8 mouse cellular contexts compared by ENCODE assay signal in the genomic region with DNA sequence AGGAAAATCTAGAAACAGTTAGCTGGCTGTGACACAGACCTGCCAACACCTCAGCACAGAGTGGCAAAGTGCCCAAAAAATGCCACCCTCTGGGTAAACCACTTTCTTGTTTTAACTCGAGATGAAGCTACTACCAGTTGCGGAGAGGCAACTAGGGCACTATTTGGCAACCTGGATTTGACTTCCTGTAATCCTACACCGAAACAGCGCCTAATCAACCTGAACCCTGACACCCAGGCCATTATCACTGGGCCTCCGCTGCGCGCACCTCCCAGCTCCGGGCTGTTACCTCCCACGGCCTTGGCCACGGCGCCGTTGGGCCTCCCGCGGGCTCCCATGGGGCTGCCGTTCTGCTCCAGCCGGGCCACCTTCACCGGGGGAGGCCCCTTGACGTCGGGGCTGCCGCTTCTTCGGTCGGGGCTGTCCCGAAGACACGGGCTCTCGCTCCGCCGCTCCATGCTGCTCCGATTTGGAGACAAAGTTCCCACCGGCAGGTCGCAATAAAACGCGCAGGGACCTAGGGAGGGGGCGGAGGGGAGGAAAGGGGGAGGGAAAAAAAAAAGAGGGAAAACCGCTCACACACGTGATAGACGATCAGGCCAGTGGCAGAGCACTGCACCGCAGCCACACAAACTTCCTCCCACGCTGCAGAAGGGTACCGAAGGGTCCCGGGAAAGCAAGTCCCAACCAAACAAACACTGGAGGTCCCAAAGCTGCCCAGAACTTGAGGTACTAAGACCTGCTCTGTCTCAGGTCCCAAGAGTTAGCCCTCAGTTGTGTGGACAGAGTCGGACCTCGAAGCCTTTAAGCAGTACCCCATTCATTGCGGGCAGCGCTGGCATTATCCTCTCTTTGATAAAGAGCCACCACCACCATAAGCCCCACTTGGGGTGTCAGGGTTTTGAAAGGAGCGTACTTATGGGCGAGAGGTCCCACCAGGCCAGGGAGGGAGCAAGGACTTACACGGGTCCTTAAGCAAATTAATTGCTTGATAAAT. TPM values are rescaled to one million over a fixed set of nuclear protein-coding genes. Genes with fewer than 3 reads are reported as not detected.
A peak's percentile ranks its signal among the peaks of the same experiment; 100 is the strongest.
DNase-seq lines count a peak whose midpoint lies in the region; ATAC-seq and TF ChIP-seq lines count a peak whose summit lies in the region.

No protein-coding gene starts in this region.

- ATAC-seq in forebrain, embryonic 11.5 days (replicated peaks; ENCODE audit: low FRiP score) = no peak
- no peak for ATAC-seq in midbrain, embryonic 12.5 days (ENCODE audit: low FRiP score, low read depth)

- H3K27me3 ChIP-seq in forebrain, embryonic 11.5 days (ENCODE audit: control insufficient read depth, insufficient read depth, low read length) = peaks cover 15% of the 10 kb centered on the region
- H3K27me3 ChIP-seq in kidney, adult 2 months (replicated peaks; ENCODE audit: control insufficient read depth, insufficient read depth, low read length) = peaks cover 4% of the 10 kb centered on the region; the same call in 1 of the 2 replicates
- H3K27me3 ChIP-seq in midbrain, embryonic 12.5 days = peaks cover 50% of the 10 kb centered on the region

- TF ChIP-seq POLR2A in kidney, adult 2 months (IDR thresholded peaks at IDR 0.05; ENCODE audit: low read depth, low read length) = no peak

- 2% methylated on average over 47 of the region's 47 CpGs for WGBS in forebrain, embryonic 11.5 days
- WGBS in kidney, adult 2 months = 5% methylated on average over 47 of the region's 47 CpGs
- under 1% methylated on average over 47 of the region's 47 CpGs for WGBS in midbrain, embryonic 12.5 days

- peak overlapping the region; percentile 43; the same call in 1 of the 2 replicates for H3K9ac ChIP-seq in forebrain, embryonic 11.5 days (ENCODE audit: low read length)
- no peak overlapping the region; the same call in 1 of the 2 replicates for H3K9ac ChIP-seq in midbrain, embryonic 12.5 days (replicated peaks)

- peak overlapping the region; percentile 76 for H3K4me3 ChIP-seq in forebrain, embryonic 11.5 days (ENCODE audit: low read depth, low read length)
- peak overlapping the region; percentile 44 for H3K4me3 ChIP-seq in kidney, adult 2 months (ENCODE audit: insufficient read depth, low read depth, low read length)
- H3K4me3 ChIP-seq in midbrain, embryonic 12.5 days = peak overlapping the region; percentile 68

- no peaks in the 10 kb centered on the region for H3K36me3 ChIP-seq in forebrain, embryonic 11.5 days (ENCODE audit: control insufficient read depth, insufficient read depth, low read length)
- no peaks in the 10 kb centered on the region for H3K36me3 ChIP-seq in kidney, adult 2 months (ENCODE audit: control insufficient read depth, insufficient read depth, low read length)
- no peaks in the 10 kb centered on the region for H3K36me3 ChIP-seq in midbrain, embryonic 12.5 days

- peak overlapping the region; percentile 96 for H3K4me2 ChIP-seq in forebrain, embryonic 11.5 days (ENCODE audit: low read depth, low read length, severe bottlenecking)
- peak overlapping the region; percentile 97 for H3K4me2 ChIP-seq in midbrain, embryonic 12.5 days (replicated peaks)

- H3K9me3 ChIP-seq in forebrain, embryonic 11.5 days (ENCODE audit: control insufficient read depth, low read length) = no peaks in the 10 kb centered on the region
- no peaks in the 10 kb centered on the region for H3K9me3 ChIP-seq in midbrain, embryonic 12.5 days

- peak; percentile 41 to 48 for DNase-seq in spleen, adult 18-20 months
- DNase-seq in spleen, adult 12 weeks (ENCODE audit: low spot score) = no peak
- DNase-seq in forebrain, embryonic 11.5 days (ENCODE audit: low spot score) = peak; percentile 64
- DNase-seq in kidney, adult 2 months = peak; percentile 78
- DNase-seq in thymus, postnatal 14 days = no peak
- no peak for DNase-seq in thymus, postnatal 10 days (ENCODE audit: low spot score in 2 of 2)
- no peak for DNase-seq in adrenal gland, postnatal 25 days

- TF ChIP-seq CTCF in kidney, adult 2 months (conservative IDR thresholded peaks at IDR 0.05; ENCODE audit: insufficient read depth, insufficient read length, low read depth, low read length) = no peak

- peaks cover 13% of the 10 kb centered on the region; the same call in 1 of the 2 replicates for H3K4me1 ChIP-seq in forebrain, embryonic 11.5 days (replicated peaks; ENCODE audit: control insufficient read depth, insufficient read depth, low read length)
- peaks cover 7% of the 10 kb centered on the region; the same call in 1 of the 2 replicates for H3K4me1 ChIP-seq in kidney, adult 2 months (ENCODE audit: control insufficient read depth, insufficient read depth, low read length)
- H3K4me1 ChIP-seq in midbrain, embryonic 12.5 days = peaks cover 28% of the 10 kb centered on the region

- H3K27ac ChIP-seq in forebrain, embryonic 11.5 days (ENCODE audit: low read depth, low read length) = no peak overlapping the region
- no peak overlapping the region for H3K27ac ChIP-seq in kidney, adult 2 months (ENCODE audit: insufficient read depth, low read depth, low read length)
- no peak overlapping the region for H3K27ac ChIP-seq in midbrain, embryonic 12.5 days (replicated peaks)

RNA-seq across cellular contexts. Expression of a gene that starts 8.8 kb away (rescaled TPM):
- polyA plus RNA-seq in forebrain, embryonic 11.5 days (2014; fragmentation: Nextera tagmentation; extraction: Ambion mirVana) = 1.5 and 1.9 TPM in 2 replicates
- polyA plus RNA-seq in kidney, adult 2 months (2012; rRNA removed) = 4.7 and 5.4 TPM in 2 replicates
- 0.99 and 1.2 TPM in 2 replicates for polyA plus RNA-seq in midbrain, embryonic 12.5 days (2016; fragmentation: Nextera tagmentation; extraction: Ambion mirVana)
- total RNA-seq in adrenal gland, postnatal 25 days (2021) = 3.4 and 5.0 TPM in 2 replicates

Comparison
In these comparisons a context has a peak if more than half of its experiments do, and no peak if none do; other contexts are left out.
1. DNase-seq: peak in spleen, adult 18-20 months (2 of 2), forebrain, embryonic 11.5 days (single experiment) and kidney, adult 2 months (single experiment); none in spleen, adult 12 weeks (single experiment), thymus, postnatal 14 days (single experiment), thymus, postnatal 10 days (0 of 2) and adrenal gland, postnatal 25 days (single experiment).
2. Peak in every context shown above with its lines, with median percentiles within 50 percentile points of each other: H3K4me3 ChIP-seq.